Mouse (Mus musculus) heart, postnatal 10 days (tissue): ENCODE data around the gene Hdac2. TPM values are rescaled to one million over a fixed set of nuclear protein-coding genes. Genes with fewer than 3 reads are reported as not detected.
A peak's percentile ranks its signal among the peaks of the same experiment; 100 is the strongest.

Experiments
- DNase-seq, 2 experiments: peaks; one replicate each; pipeline ENCODE4 v3.0.0; 2021
- intact Hi-C: fragments of 180-260 bp; cut with DNase I; formaldehyde crosslinking; loops from one replicate; pipeline ENCODE4 v1.15.1; 2025
- total RNA-seq, 2 experiments: library from RNA; stranded (reverse); gene quantifications; 2 replicates each; pipeline ENCODE4 v1.2.3; 2021

Gene Hdac2
- 10 to 100 TPM; 75.4 to 87.3 TPM for total RNA-seq

- DNase-seq: peak; percentile 91 to 93
- intact Hi-C loops: no loop called here
Measured at GRCm38 (mm10) chr10:36974086-36974675, at the start of gene Hdac2. Gene Hdac2 (plus strand): TSS chr10:36974544.

DNA sequence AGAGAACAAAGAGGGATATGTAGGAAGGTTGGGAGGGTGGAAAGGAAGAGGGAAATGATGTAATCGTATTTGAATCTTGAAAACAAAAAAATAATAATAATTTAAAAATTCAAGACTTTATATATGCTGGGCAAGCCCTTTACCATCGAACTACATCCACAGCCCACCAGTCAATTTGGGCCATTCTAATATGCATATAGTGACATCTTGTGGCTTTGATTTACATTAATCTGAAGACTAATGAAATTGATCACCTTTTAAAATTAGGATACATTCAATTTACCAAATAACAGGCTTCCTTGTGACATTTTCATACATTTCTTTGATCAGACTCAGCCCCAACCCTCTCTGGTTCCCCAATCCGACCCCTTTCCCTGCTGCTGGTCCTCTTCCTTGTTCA, 46.1 kb upstream of the Hdac2 start:
- intact Hi-C loops: no loop called here
- DNase-seq: no peak

- intact Hi-C loops: no loop called here
- DNase-seq: no peak
Measured at GRCm38 (mm10) chr10:36935863-36936262, 38.5 kb upstream of the Hdac2 start.

GRCm38 (mm10) chr10:36936271-36936670, 38.1 kb upstream of the Hdac2 start:
- intact Hi-C loops: no loop called here
- no peak for DNase-seq

- intact Hi-C loops: no loop called here
- DNase-seq: no peak
Measured at GRCm38 (mm10) chr10:36951742-36952141, 22.6 kb upstream of the Hdac2 start.

- intact Hi-C loops: no loop called here
- DNase-seq: no peak
Measured at GRCm38 (mm10) chr10:36952622-36953021, 21.7 kb upstream of the Hdac2 start.

DNA sequence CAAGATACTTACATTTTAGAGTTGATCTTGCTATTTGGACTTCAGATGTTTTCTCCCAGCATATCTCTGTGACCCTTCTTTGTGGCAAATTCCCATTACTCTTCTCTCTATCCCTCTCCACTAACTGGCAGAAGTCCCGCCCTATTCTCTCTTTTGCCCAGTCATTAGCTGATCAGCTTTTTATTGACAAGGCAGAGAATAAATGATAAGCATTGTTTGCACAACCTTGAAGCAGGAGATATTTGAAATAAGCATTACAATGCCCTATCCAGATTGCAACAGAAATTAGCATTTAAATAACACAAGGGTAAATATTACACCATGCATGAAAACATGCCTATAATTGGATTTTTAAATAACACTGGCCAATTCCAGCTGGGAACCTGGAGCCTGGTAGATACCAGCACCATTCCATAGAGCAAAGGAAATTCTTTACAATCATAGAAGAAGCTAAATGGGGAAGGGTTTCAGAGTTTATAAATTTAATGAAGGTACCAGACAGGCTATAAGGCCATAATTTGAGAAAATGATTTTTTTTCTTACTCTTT, 14.7 kb upstream of the Hdac2 start:
- DNase-seq: no peak
- intact Hi-C loops: no loop called here

- no peak for DNase-seq
- intact Hi-C loops: no loop called here
Measured at GRCm38 (mm10) chr10:36964406-36964805, 9.9 kb upstream of the Hdac2 start.

GRCm38 (mm10) chr10:36974676-36975520, 554 bp downstream of the Hdac2 start:
- intact Hi-C loops: no loop called here
- peak; percentile 78 to 83 for DNase-seq

DNA sequence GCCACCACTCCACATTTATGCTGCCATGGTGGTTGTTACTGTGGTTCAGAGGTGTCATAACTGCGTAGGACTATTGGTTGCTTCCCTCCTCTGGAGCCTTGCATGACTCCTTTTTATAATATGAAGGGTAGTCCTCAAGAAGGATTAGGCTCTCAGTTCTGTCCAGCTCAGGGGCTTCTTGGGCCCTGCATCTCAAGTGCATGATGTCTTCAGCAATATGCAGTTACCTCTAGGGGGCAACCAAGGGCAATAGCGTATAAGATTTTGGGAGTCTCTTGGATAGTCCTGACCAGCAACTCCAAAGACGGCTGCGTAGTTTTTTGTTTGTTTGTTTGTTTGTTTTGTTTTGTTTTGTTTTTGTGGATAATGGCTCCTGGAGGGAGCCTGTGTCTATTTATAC, 7.5 kb downstream of the Hdac2 start:
- intact Hi-C loops: no loop called here
- no peak for DNase-seq

GRCm38 (mm10) chr10:36992149-36992548, 17.8 kb downstream of the Hdac2 start:
- intact Hi-C loops: no loop called here
- no peak for DNase-seq

GRCm38 (mm10) chr10:37000839-37001238, 26.5 kb downstream of the Hdac2 start:
- no peak for DNase-seq
- intact Hi-C loops: no loop called here

- intact Hi-C loops: loop anchor here (1.0 to 2.0 kb wide), 3 partner anchors 120 to 1835 kb away; no protein-coding TSS in a partner anchor
- DNase-seq: peak; percentile 74 to 85
Measured at GRCm38 (mm10) chr10:37014274-37015107, 40.1 kb downstream of the Hdac2 start.

DNA sequence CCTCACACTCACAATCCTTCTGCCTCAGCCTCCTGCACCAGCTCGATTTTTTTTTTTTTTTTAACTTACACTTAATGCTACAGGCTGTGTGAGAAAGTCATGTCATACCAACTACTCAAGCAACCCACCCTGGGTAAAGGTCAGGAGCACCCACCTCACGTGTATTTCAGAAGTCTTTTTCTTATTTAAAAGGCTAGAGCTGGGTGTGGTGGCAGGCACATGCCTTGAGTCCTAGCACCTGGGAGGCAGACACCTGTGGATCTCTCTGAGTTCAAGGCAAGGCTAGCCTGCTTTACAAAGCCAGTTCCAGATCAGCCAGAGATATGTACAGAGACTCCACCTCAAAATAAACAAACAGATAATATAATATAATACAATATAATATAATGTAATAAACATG, 41.4 kb downstream of the Hdac2 start:
- DNase-seq: no peak
- intact Hi-C loops: loop anchor here (2.0 kb wide), 2 partner anchors 119 to 1537 kb away; no protein-coding TSS in a partner anchor

- DNase-seq: no peak
- intact Hi-C loops: no loop called here
Measured at GRCm38 (mm10) chr10:37016200-37016599, 41.9 kb downstream of the Hdac2 start.

DNA sequence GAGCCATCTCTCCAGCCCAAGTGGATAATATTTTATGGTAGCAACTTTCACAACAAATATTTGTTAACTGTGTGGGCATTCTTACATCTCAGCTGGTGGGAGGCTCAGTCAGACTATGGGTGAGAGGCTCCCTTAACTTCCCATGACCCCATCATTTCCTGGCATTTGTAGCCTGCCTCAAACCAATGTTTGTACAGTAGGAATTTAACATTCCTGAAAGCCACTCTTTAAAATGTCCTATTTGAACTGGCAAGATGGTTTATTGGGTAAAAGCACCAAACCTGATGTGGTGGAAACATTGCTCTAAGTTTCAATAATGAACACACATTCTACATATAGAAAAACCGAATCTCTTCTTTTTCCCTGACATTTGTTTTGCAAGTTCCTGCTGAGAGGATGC, 50.0 kb downstream of the Hdac2 start:
- intact Hi-C loops: no loop called here
- DNase-seq: no peak

DNA sequence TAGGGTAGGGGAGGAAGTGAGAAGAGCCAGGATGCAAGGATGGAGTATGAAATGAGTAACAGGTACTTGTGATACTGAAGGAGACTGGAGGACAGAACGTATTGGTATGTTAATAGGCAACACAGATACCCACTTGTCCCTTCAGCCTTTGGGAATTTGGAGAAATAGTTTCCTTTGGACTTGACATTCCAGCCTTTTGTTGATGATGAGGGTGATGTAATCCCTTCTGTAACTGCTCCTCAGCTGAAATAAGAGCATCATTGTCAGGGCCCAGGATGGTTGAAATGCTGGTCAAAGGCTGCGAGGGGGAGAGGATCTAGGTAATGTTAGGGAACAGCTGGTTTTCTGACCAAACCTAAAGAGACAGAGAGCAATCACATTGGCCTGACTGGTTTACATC, 54.3 kb downstream of the Hdac2 start:
- DNase-seq: no peak
- intact Hi-C loops: no loop called here

GRCm38 (mm10) chr10:37035090-37035497, 60.8 kb downstream of the Hdac2 start:
- intact Hi-C loops: no loop called here
- DNase-seq: peak; percentile 52 to 54

GRCm38 (mm10) chr10:37047661-37048098, 73.3 kb downstream of the Hdac2 start:
- DNase-seq: peak; percentile 59 to 62
- intact Hi-C loops: no loop called here
